Mouse (Mus musculus) heart, embryonic 13.5 days (tissue): Measurements from ENCODE around the gene Klhl26. TPM values are rescaled to one million over a fixed set of nuclear protein-coding genes. Genes with fewer than 3 reads are reported as not detected.

Experiments
- ATAC-seq: fragments of 200-750 bp; cut with Nextera tagmentation; 2 replicates; pipeline ENCODE4 v1.8.0; 2017; ENCODE audit warnings: moderate TSS enrichment; ENCODE audit not compliant: insufficient number of reproducible peaks, low FRiP score, low TSS enrichment; ENCODE audit errors: extremely low read depth
- H3K27ac ChIP-seq: fragments of 300-500 bp; sonication (generic); replicated peaks from 2 replicates; pipeline ENCODE4 v1.5.1; 2015; ENCODE audit warnings: moderate library complexity, mild to moderate bottlenecking, inconsistent platforms
- H3K27me3 ChIP-seq: fragments of 300-500 bp; sonication (generic); replicated peaks from 2 replicates; pipeline ENCODE4 v1.6.1; 2015; ENCODE audit warnings: mild to moderate bottlenecking, inconsistent platforms
- H3K36me3 ChIP-seq: fragments of 300-500 bp; sonication (generic); 2 replicates; pipeline ENCODE4 v1.6.1; 2015; ENCODE audit warnings: mild to moderate bottlenecking, inconsistent platforms
- H3K4me1 ChIP-seq: fragments of 300-500 bp; sonication (generic); 2 replicates; pipeline ENCODE4 v1.6.1; 2015; ENCODE audit warnings: inconsistent platforms
- H3K4me2 ChIP-seq: fragments of 300-500 bp; sonication (generic); 2 replicates; pipeline ENCODE4 v1.6.1; 2015; ENCODE audit warnings: inconsistent platforms, mild to moderate bottlenecking, moderate library complexity
- H3K4me3 ChIP-seq: fragments of 300-500 bp; sonication (generic); 2 replicates; pipeline ENCODE4 v1.5.1; 2015; ENCODE audit warnings: moderate library complexity, mild to moderate bottlenecking, inconsistent platforms
- H3K9ac ChIP-seq: fragments of 300-500 bp; sonication (generic); 2 replicates; pipeline ENCODE4 v1.6.1; 2015; ENCODE audit warnings: inconsistent platforms, mild to moderate bottlenecking, moderate library complexity
- H3K9me3 ChIP-seq: fragments of 300-500 bp; sonication (generic); 2 replicates; pipeline ENCODE4 v1.6.1; 2016; ENCODE audit warnings: inconsistent platforms
- WGBS: fragments of 180-500 bp; shearing (Covaris S2); methylation state at CpG from one replicate; pipeline ENCODE4 v1.1.7; 2015; ENCODE audit warnings: mixed read lengths; 5-methylcytosine and 5-hydroxymethylcytosine counted together
- polyA plus RNA-seq: library from polyadenylated mRNA; unstranded; fragments of >200 nt; fragmentation: Nextera tagmentation; extraction: Ambion mirVana; gene quantifications from 2 replicates; pipeline ENCODE4 v1.2.1, GENCODE M21; 2015

The Klhl26 gene
- polyA plus RNA-seq, 1 experiment from 2014 or later = 12.4 TPM

- no peak overlapping the region for H3K4me3 ChIP-seq
- H3K4me2 ChIP-seq = no peak overlapping the region
- peaks cover 47% of the 10 kb centered on the region for H3K4me1 ChIP-seq
- H3K27ac ChIP-seq = peak overlapping the region; percentile 56
- H3K36me3 ChIP-seq = peaks cover 13% of the 10 kb centered on the region; the same call in 1 of the 2 replicates
- 80% methylated on average over 4 of the region's 4 CpGs for WGBS
- ATAC-seq = no peak
- H3K27me3 ChIP-seq = no peaks in the 10 kb centered on the region
- 0 out of 2 replicates have a peak overlapping the region, but pooled peaks have one; percentile 24 for H3K9ac ChIP-seq
- H3K9me3 ChIP-seq = no peaks in the 10 kb centered on the region
These were observed 8.0 kb downstream of the Klhl26 start for GRCm38 (mm10) chr8:70468733-70469132.

GRCm38 (mm10) chr8:70467907-70468306 lies 8.9 kb downstream of the Klhl26 start:
- H3K4me1 ChIP-seq = peaks cover 53% of the 10 kb centered on the region
- no peak overlapping the region for H3K4me2 ChIP-seq
- no peak for ATAC-seq
- H3K36me3 ChIP-seq = peaks cover 13% of the 10 kb centered on the region; the same call in 1 of the 2 replicates
- 42% methylated on average over 1 of the region's 1 CpGs for WGBS
- no peaks in the 10 kb centered on the region for H3K9me3 ChIP-seq
- no peak overlapping the region for H3K27ac ChIP-seq
- no peak overlapping the region for H3K4me3 ChIP-seq
- H3K9ac ChIP-seq = no peak overlapping the region
- no peaks in the 10 kb centered on the region for H3K27me3 ChIP-seq

GRCm38 (mm10) chr8:70467229-70467725 lies 9.5 kb downstream of the Klhl26 start:
- Histone ChIP-seq H3K4me2 (no peak overlapping the region), H3K4me3 (no peak overlapping the region), H3K4me1 (peaks cover 56% of the 10 kb centered on the region), H3K9ac (peak overlapping the region; percentile 41), H3K36me3 (peaks cover 13% of the 10 kb centered on the region; the same call in 1 of the 2 replicates), H3K27ac (no peak overlapping the region), H3K9me3 (no peaks in the 10 kb centered on the region), H3K27me3 (no peaks in the 10 kb centered on the region)
- ATAC-seq = no peak
- 72% methylated on average over 5 of the region's 5 CpGs for WGBS

GRCm38 (mm10) chr8:70466771-70467170 lies 10.0 kb downstream of the Klhl26 start:
- 53% methylated on average over 11 of the region's 11 CpGs for WGBS
- Histone ChIP-seq H3K27ac (no peak overlapping the region), H3K4me3 (no peak overlapping the region), H3K9me3 (no peaks in the 10 kb centered on the region), H3K36me3 (peaks cover 13% of the 10 kb centered on the region; the same call in 1 of the 2 replicates), H3K9ac (peak overlapping the region; percentile 41), H3K4me2 (no peak overlapping the region), H3K4me1 (peaks cover 61% of the 10 kb centered on the region), H3K27me3 (no peaks in the 10 kb centered on the region)
- ATAC-seq = no peak

GRCm38 (mm10) chr8:70466305-70466704 lies 10.5 kb downstream of the Klhl26 start:
- no peaks in the 10 kb centered on the region for H3K9me3 ChIP-seq
- 78% methylated on average over 4 of the region's 4 CpGs for WGBS
- no peak for ATAC-seq
- no peak overlapping the region for H3K9ac ChIP-seq
- H3K4me1 ChIP-seq = peaks cover 66% of the 10 kb centered on the region
- no peak overlapping the region for H3K27ac ChIP-seq
- no peaks in the 10 kb centered on the region for H3K27me3 ChIP-seq
- H3K36me3 ChIP-seq = peaks cover 13% of the 10 kb centered on the region; the same call in 1 of the 2 replicates
- no peak overlapping the region for H3K4me2 ChIP-seq
- no peak overlapping the region for H3K4me3 ChIP-seq

- Histone ChIP-seq H3K27ac (no peak overlapping the region), H3K4me2 (no peak overlapping the region), H3K4me1 (peaks cover 72% of the 10 kb centered on the region), H3K4me3 (no peak overlapping the region), H3K9me3 (no peaks in the 10 kb centered on the region), H3K36me3 (peaks cover 11% of the 10 kb centered on the region; the same call in 1 of the 2 replicates), H3K9ac (no peak overlapping the region), H3K27me3 (no peaks in the 10 kb centered on the region)
- no peak for ATAC-seq
- WGBS = 95% methylated on average over 4 of the region's 4 CpGs
These were observed 11.1 kb downstream of the Klhl26 start for GRCm38 (mm10) chr8:70465701-70466100.

- 81% methylated on average over 6 of the region's 6 CpGs for WGBS
- H3K4me1 ChIP-seq = peaks cover 67% of the 10 kb centered on the region
- peaks cover 3% of the 10 kb centered on the region; the same call in 1 of the 2 replicates for H3K9me3 ChIP-seq
- H3K36me3 ChIP-seq = peaks cover 16% of the 10 kb centered on the region
- H3K4me2 ChIP-seq = no peak overlapping the region
- no peak for ATAC-seq
- no peak overlapping the region for H3K9ac ChIP-seq
- no peaks in the 10 kb centered on the region for H3K27me3 ChIP-seq
- H3K27ac ChIP-seq = no peak overlapping the region
- no peak overlapping the region for H3K4me3 ChIP-seq
These were observed 12.6 kb downstream of the Klhl26 start for GRCm38 (mm10) chr8:70464162-70464561.

GRCm38 (mm10) chr8:70463306-70463705 lies 13.5 kb downstream of the Klhl26 start:
- H3K27ac ChIP-seq = no peak overlapping the region; the same call in 1 of the 2 replicates

GRCm38 (mm10) chr8:70462516-70462813 lies 14.3 kb downstream of the Klhl26 start:
- Histone ChIP-seq H3K36me3 (peaks cover 17% of the 10 kb centered on the region), H3K27me3 (no peaks in the 10 kb centered on the region), H3K4me1 (peaks cover 51% of the 10 kb centered on the region), H3K4me2 (no peak overlapping the region), H3K27ac (no peak overlapping the region), H3K9me3 (peaks cover 3% of the 10 kb centered on the region; the same call in 1 of the 2 replicates), H3K4me3 (no peak overlapping the region), H3K9ac (no peak overlapping the region)
- WGBS = 93% methylated on average over 8 of the region's 8 CpGs
- ATAC-seq = no peak

More at GRCm38 (mm10) chr8:70463306-70463705, 13.5 kb downstream of the Klhl26 start:
- Histone ChIP-seq H3K9me3 (peaks cover 3% of the 10 kb centered on the region; the same call in 1 of the 2 replicates), H3K36me3 (peaks cover 17% of the 10 kb centered on the region), H3K4me3 (no peak overlapping the region), H3K27me3 (no peaks in the 10 kb centered on the region), H3K9ac (no peak overlapping the region), H3K4me1 (peaks cover 58% of the 10 kb centered on the region), H3K4me2 (no peak overlapping the region)
- WGBS = 74% methylated on average over 4 of the region's 4 CpGs
- ATAC-seq = no peak

GRCm38 (mm10) chr8:70461765-70462515 lies 14.8 kb downstream of the Klhl26 start:
- H3K9me3 ChIP-seq = peaks cover 3% of the 10 kb centered on the region; the same call in 1 of the 2 replicates
- peaks cover 50% of the 10 kb centered on the region for H3K4me1 ChIP-seq
- ATAC-seq = no peak
- H3K9ac ChIP-seq = no peak overlapping the region
- H3K27ac ChIP-seq = no peak overlapping the region
- no peaks in the 10 kb centered on the region for H3K27me3 ChIP-seq
- WGBS = 72% methylated on average over 16 of the region's 16 CpGs
- H3K4me2 ChIP-seq = no peak overlapping the region
- H3K36me3 ChIP-seq = peaks cover 17% of the 10 kb centered on the region
- no peak overlapping the region for H3K4me3 ChIP-seq

GRCm38 (mm10) chr8:70460606-70461005 lies 16.2 kb downstream of the Klhl26 start:
- Histone ChIP-seq H3K27me3 (no peaks in the 10 kb centered on the region), H3K9me3 (peaks cover 3% of the 10 kb centered on the region; the same call in 1 of the 2 replicates), H3K4me1 (peaks cover 40% of the 10 kb centered on the region), H3K9ac (peak overlapping the region; percentile 14; the same call in 1 of the 2 replicates), H3K4me2 (peak overlapping the region; percentile 13; the same call in 1 of the 2 replicates), H3K36me3 (peaks cover 10% of the 10 kb centered on the region), H3K27ac (peak overlapping the region; percentile 36; the same call in 1 of the 2 replicates), H3K4me3 (no peak overlapping the region)
- ATAC-seq = no peak
- 58% methylated on average over 9 of the region's 9 CpGs for WGBS
